Mouse (Mus musculus) neural tube, embryonic 15.5 days (tissue): Measurements from ENCODE around the gene Bmp6. TPM values are rescaled to one million over a fixed set of nuclear protein-coding genes. Genes with fewer than 3 reads are reported as not detected.

Experiments
- ATAC-seq: fragments of 200-750 bp; cut with Nextera tagmentation; 2 replicates; pipeline ENCODE4 v1.8.0; 2017; ENCODE audit warnings: mild to moderate bottlenecking, moderate TSS enrichment, moderate library complexity; ENCODE audit not compliant: low FRiP score
- H3K27ac ChIP-seq: fragments of 300-500 bp; sonication (generic); replicated peaks from 2 replicates; pipeline ENCODE4 v1.5.1; 2015; ENCODE audit warnings: mild to moderate bottlenecking, inconsistent platforms
- H3K27me3 ChIP-seq: fragments of 300-500 bp; sonication (generic); replicated peaks from 2 replicates; pipeline ENCODE4 v1.6.1; 2015; ENCODE audit warnings: inconsistent platforms
- H3K36me3 ChIP-seq: fragments of 300-500 bp; sonication (generic); 2 replicates; pipeline ENCODE4 v1.6.1; 2015; ENCODE audit warnings: inconsistent platforms
- H3K4me1 ChIP-seq: fragments of 300-500 bp; sonication (generic); 2 replicates; pipeline ENCODE4 v1.6.1; 2015; ENCODE audit warnings: inconsistent platforms
- H3K4me2 ChIP-seq: fragments of 300-500 bp; sonication (generic); 2 replicates; pipeline ENCODE4 v1.6.1; 2015; ENCODE audit warnings: inconsistent platforms, mild to moderate bottlenecking, moderate library complexity
- H3K4me3 ChIP-seq: fragments of 300-500 bp; sonication (generic); replicated peaks from 2 replicates; pipeline ENCODE4 v1.5.1; 2015; ENCODE audit warnings: mild to moderate bottlenecking, inconsistent platforms
- H3K9ac ChIP-seq: fragments of 300-500 bp; sonication (generic); replicated peaks from 2 replicates; pipeline ENCODE4 v1.6.1; 2015; ENCODE audit warnings: mild to moderate bottlenecking, inconsistent platforms
- H3K9me3 ChIP-seq: fragments of 300-500 bp; sonication (generic); replicated peaks from 2 replicates; pipeline ENCODE4 v1.6.1; 2016; ENCODE audit warnings: inconsistent platforms
- WGBS: fragments of 180-500 bp; shearing (Covaris S2); methylation state at CpG from one replicate; pipeline ENCODE4 v1.1.7; 2015; ENCODE audit warnings: mixed read lengths; 5-methylcytosine and 5-hydroxymethylcytosine counted together
- polyA plus RNA-seq: library from polyadenylated mRNA; unstranded; fragments of >200 nt; fragmentation: Nextera tagmentation; extraction: Ambion mirVana; gene quantifications from 2 replicates; pipeline ENCODE4 v1.2.1, GENCODE M21; 2015

Gene Bmp6
- polyA plus RNA-seq, 1 experiment from 2014 or later = 3.1 TPM

- WGBS = 94% methylated on average over 6 of the region's 6 CpGs
- H3K4me3 ChIP-seq = no peak overlapping the region
- no peak overlapping the region for H3K27ac ChIP-seq
- ATAC-seq = no peak
- H3K9ac ChIP-seq = no peak overlapping the region
- H3K9me3 ChIP-seq = no peaks in the 10 kb centered on the region
- H3K4me1 ChIP-seq = no peaks in the 10 kb centered on the region
- no peak overlapping the region for H3K4me2 ChIP-seq
- no peaks in the 10 kb centered on the region for H3K27me3 ChIP-seq
- no peaks in the 10 kb centered on the region for H3K36me3 ChIP-seq
Observed at GRCm38 (mm10) chr13:38534731-38535130, 189.8 kb downstream of the Bmp6 start.

GRCm38 (mm10) chr13:38537521-38537920, 192.6 kb downstream of the Bmp6 start:
- H3K4me2 ChIP-seq = no peak overlapping the region
- no peak; the same call in 1 of the 2 replicates for ATAC-seq
- H3K27ac ChIP-seq = no peak overlapping the region
- H3K9me3 ChIP-seq = no peaks in the 10 kb centered on the region
- no peaks in the 10 kb centered on the region for H3K4me1 ChIP-seq
- H3K27me3 ChIP-seq = no peaks in the 10 kb centered on the region
- no peaks in the 10 kb centered on the region for H3K36me3 ChIP-seq
- no peak overlapping the region for H3K9ac ChIP-seq
- no peak overlapping the region for H3K4me3 ChIP-seq

- no peak overlapping the region for H3K4me3 ChIP-seq
- no peak overlapping the region for H3K27ac ChIP-seq
- no peaks in the 10 kb centered on the region for H3K27me3 ChIP-seq
- no peaks in the 10 kb centered on the region for H3K9me3 ChIP-seq
- no peaks in the 10 kb centered on the region; the same call in 1 of the 2 replicates for H3K4me1 ChIP-seq
- H3K36me3 ChIP-seq = no peaks in the 10 kb centered on the region
- no peak overlapping the region for H3K4me2 ChIP-seq
- H3K9ac ChIP-seq = no peak overlapping the region
- no peak for ATAC-seq
- whole genome bisulfite sequencing = 93% methylated on average over 7 of the region's 7 CpGs
Observed at GRCm38 (mm10) chr13:38539192-38539900, 194.4 kb downstream of the Bmp6 start.

DNA sequence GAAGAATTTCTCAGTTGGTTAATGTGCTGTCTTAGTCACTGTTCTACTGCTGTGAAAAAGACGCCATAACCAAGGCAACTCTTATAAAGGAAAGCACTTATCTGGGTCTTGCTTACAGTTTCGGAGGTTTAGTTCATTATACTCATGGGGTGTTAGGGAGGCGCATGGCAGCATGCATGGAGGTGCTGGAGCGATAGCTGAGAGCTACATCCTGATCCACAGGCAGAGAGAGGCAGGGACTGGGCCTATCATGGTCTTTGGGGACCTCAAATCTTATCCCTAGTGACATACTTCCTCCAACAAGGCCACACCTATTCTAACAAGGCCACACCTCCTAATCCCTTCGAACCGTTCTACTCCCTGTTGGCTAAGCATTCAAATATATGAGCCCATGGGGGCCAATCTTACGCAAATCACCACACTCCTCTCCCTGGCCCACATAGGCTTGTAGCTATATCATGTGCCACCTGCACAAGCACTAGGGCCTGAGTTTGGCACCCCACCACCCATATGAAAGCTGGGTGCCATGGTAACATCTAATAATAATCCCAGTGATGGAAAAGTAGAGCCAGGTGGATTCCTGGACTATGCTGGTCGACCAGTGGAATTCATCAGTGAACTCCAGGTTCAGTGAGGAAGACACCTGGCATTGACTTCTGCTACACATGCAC, 198.7 kb downstream of the Bmp6 start:
- 62% methylated on average over 8 of the region's 8 CpGs for WGBS
- no peak overlapping the region for H3K9ac ChIP-seq
- no peak overlapping the region for H3K4me3 ChIP-seq
- no peaks in the 10 kb centered on the region; the same call in 1 of the 2 replicates for H3K4me1 ChIP-seq
- no peak overlapping the region for H3K27ac ChIP-seq
- no peak for ATAC-seq
- no peaks in the 10 kb centered on the region for H3K36me3 ChIP-seq
- H3K9me3 ChIP-seq = no peaks in the 10 kb centered on the region
- no peaks in the 10 kb centered on the region for H3K27me3 ChIP-seq
- H3K4me2 ChIP-seq = no peak overlapping the region

GRCm38 (mm10) chr13:38544769-38545445, 200.0 kb downstream of the Bmp6 start:
- Histone ChIP-seq H3K27ac (no peak overlapping the region), H3K9me3 (no peaks in the 10 kb centered on the region), H3K4me1 (no peaks in the 10 kb centered on the region; the same call in 1 of the 2 replicates), H3K4me3 (no peak overlapping the region), H3K27me3 (no peaks in the 10 kb centered on the region), H3K9ac (no peak overlapping the region), H3K4me2 (no peak overlapping the region), H3K36me3 (no peaks in the 10 kb centered on the region)
- ATAC-seq = no peak
- 90% methylated on average over 8 of the region's 8 CpGs for WGBS

DNA sequence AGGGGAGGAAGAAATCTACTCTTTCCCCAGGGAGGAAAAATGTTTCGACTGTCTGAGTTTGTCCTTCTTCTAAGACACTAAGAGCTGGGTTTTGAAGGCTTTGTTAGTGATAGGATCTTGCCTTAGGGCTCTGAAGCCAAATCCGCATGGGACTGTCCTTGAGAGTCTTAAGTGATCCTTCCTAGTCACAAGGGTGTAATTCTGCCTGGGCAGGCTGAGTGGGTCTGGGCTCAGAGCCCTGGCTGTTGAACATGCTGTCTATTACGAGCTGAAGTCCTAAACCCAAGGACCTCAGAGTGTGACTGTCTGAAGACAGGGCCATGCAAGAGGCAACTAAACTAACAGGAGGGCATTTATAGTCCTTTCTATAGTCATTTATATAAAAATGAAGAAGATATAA, 200.6 kb downstream of the Bmp6 start:
- 77% methylated on average over 3 of the region's 3 CpGs for WGBS
- Histone ChIP-seq H3K27me3 (no peaks in the 10 kb centered on the region), H3K4me3 (no peak overlapping the region), H3K36me3 (no peaks in the 10 kb centered on the region), H3K9me3 (no peaks in the 10 kb centered on the region), H3K4me2 (no peak overlapping the region), H3K4me1 (no peaks in the 10 kb centered on the region; the same call in 1 of the 2 replicates), H3K27ac (no peak overlapping the region), H3K9ac (no peak overlapping the region)
- no peak for ATAC-seq

GRCm38 (mm10) chr13:38546754-38547153, 201.8 kb downstream of the Bmp6 start:
- Histone ChIP-seq H3K4me3 (no peak overlapping the region), H3K36me3 (no peaks in the 10 kb centered on the region), H3K27me3 (no peaks in the 10 kb centered on the region), H3K4me2 (no peak overlapping the region), H3K9me3 (no peaks in the 10 kb centered on the region), H3K4me1 (no peaks in the 10 kb centered on the region; the same call in 1 of the 2 replicates), H3K9ac (no peak overlapping the region), H3K27ac (no peak overlapping the region)
- WGBS = 82% methylated on average over 4 of the region's 4 CpGs
- no peak for ATAC-seq

- H3K9ac ChIP-seq = no peak overlapping the region
- ATAC-seq = no peak
- no peak overlapping the region for H3K27ac ChIP-seq
- no peaks in the 10 kb centered on the region for H3K36me3 ChIP-seq
- no peaks in the 10 kb centered on the region for H3K9me3 ChIP-seq
- 91% methylated on average over 5 of the region's 5 CpGs for WGBS
- no peak overlapping the region for H3K4me2 ChIP-seq
- H3K27me3 ChIP-seq = no peaks in the 10 kb centered on the region
- no peaks in the 10 kb centered on the region; the same call in 1 of the 2 replicates for H3K4me1 ChIP-seq
- no peak overlapping the region for H3K4me3 ChIP-seq
Observed at GRCm38 (mm10) chr13:38547717-38548116, 202.8 kb downstream of the Bmp6 start.

GRCm38 (mm10) chr13:38548681-38549080, 203.8 kb downstream of the Bmp6 start:
- Histone ChIP-seq H3K36me3 (no peaks in the 10 kb centered on the region), H3K27ac (no peak overlapping the region), H3K27me3 (no peaks in the 10 kb centered on the region), H3K9me3 (no peaks in the 10 kb centered on the region), H3K4me1 (no peaks in the 10 kb centered on the region), H3K9ac (no peak overlapping the region), H3K4me3 (no peak overlapping the region), H3K4me2 (no peak overlapping the region)
- WGBS = 81% methylated on average over 5 of the region's 5 CpGs
- no peak for ATAC-seq

Other genes with a start within 250 kb of the Bmp6 start
- 0.23 and 5.3 TPM in 2 replicates for gene Dsp, start 193.8 kb upstream of the Bmp6 start, polyA plus RNA-seq
- 26.6 and 31.0 TPM in 2 replicates for gene Snrnp48, start 140.2 kb upstream of the Bmp6 start, polyA plus RNA-seq
- 91.6 and 111 TPM in 2 replicates for gene Txndc5, start 183.7 kb downstream of the Bmp6 start, polyA plus RNA-seq